Mouse (Mus musculus): Measurements from ENCODE around the gene Adcy7.

DNA sequence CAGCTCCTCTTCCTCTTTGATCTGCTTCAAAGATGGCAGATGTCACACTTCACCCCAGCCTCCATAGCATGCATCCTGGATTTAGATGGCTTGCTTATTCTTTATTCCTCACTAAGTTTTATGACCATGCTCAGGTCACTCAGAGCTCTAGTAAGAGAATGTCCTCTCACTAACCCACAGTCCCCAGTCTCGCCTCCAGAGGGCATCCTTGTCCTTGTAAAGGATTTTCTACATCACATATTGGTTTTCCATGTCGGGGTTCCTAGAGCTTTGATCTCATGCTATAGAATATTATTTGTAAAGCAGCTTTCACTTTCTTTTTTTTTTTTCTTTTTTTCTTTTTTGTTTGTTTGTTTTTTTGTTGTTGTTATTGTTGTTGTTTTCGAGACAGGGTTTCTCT, 19.4 kb upstream of the Adcy7 start:
- TF ChIP-seq POLR2A (IDR thresholded peaks at IDR 0.05; ENCODE audit: extremely low read depth, insufficient read depth, low read length) (no peak), CTCF (IDR thresholded peaks at IDR 0.05; ENCODE audit: low read depth, low read length) (peak; percentile 17; the same call in 1 of the 2 replicates)
